Mouse (Mus musculus) heart, adult 2 months (tissue): ENCODE results near the gene Pop7.

Experiments used
- CTCF ChIP-seq: fragments of 200-600 bp; IDR thresholded peaks from 2 replicates; pipeline ENCODE4 v1.8.1; 2022; ENCODE audit warnings: antibody characterized with exemption, mild to moderate bottlenecking, moderate library complexity
- POLR2A ChIP-seq: fragments of 200-500 bp; IDR thresholded peaks from 2 replicates; pipeline ENCODE4 v1.6.1; 2011; ENCODE audit warnings: mild to moderate bottlenecking, low read depth, low read length, control low read depth; ENCODE audit not compliant: insufficient read depth

GRCm38 (mm10) chr5:137551119-137551518, 48.8 kb upstream of the Pop7 start:
- no peak for TF ChIP-seq POLR2A
- peak; percentile 43 for TF ChIP-seq CTCF
